Mouse (Mus musculus): ENCODE results near the gene Ovol3. TPM values are rescaled to one million over a fixed set of nuclear protein-coding genes. Genes with fewer than 3 reads are reported as not detected.
"Not testable (repeated sequence)": the region's sequence is repeated elsewhere in the genome, so short reads cannot be mapped to it uniquely, and the experiment has no call there.

Ovol3 gene
- polyA plus RNA-seq, 1 experiment from 2014 or later = not detected

GRCm38 (mm10) chr7:30220008-30220356, 15.5 kb downstream of the Ovol3 start:
- Histone ChIP-seq H3K9me3 (replicated peaks; ENCODE audit: control insufficient read depth, low read length) (no peaks in the 10 kb centered on the region), H3K4me2 (peak overlapping the region; percentile 96), H3K9ac (ENCODE audit: low read depth, low read length) (peak overlapping the region; percentile 72), H3K27ac (ENCODE audit: low read depth, low read length) (no peak overlapping the region), H3K4me1 (ENCODE audit: control insufficient read depth, insufficient read depth, low read length) (peaks cover 5% of the 10 kb centered on the region; the same call in 1 of the 2 replicates), H3K27me3 (ENCODE audit: control insufficient read depth, insufficient read depth, low read length) (no peaks in the 10 kb centered on the region), H3K36me3 (ENCODE audit: control insufficient read depth, insufficient read depth, low read length) (peaks cover 15% of the 10 kb centered on the region), H3K4me3 (ENCODE audit: low read depth, low read length) (peak overlapping the region; percentile 52)
- no peak for ATAC-seq (replicated peaks; ENCODE audit: insufficient number of reproducible peaks, low FRiP score, low TSS enrichment)
- WGBS (ENCODE audit: insufficient replicate concordance) = 22% methylated on average over 11 of the region's 11 CpGs

DNA sequence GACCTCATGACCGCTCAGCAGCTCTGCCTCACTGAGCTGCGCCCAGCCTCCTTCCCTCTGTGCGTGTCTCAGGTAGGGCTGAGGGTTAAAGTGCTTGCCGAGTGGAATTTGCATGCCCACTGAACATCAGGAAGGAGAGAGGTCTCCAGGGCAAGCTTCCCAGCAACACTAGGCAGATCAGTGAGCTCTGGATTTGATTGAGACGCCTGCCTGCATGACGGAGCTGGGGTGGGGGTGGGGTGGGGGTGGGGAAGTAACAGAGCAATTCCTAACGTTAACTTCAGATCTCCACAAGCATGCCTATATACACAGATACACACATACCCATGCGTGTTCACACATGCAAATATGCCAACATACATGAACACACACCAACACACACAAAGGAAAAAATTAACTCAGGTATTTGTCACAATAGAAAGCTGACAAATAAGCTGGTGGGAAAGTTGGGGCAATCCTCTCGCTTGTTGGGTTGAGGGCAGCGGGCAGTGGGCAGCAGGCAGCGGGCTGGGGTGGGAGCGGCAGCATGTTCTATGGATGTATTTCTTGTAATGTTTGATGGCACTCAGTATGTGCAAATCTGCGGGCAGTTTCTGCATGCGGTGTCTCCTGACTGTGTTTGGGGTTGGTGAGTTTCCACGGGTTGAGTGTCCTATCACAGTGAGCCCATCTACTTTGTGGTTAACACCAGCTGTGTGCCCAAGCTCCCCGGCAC, 16.1 kb downstream of the Ovol3 start:
- Histone ChIP-seq H3K4me1 (ENCODE audit: control insufficient read depth, insufficient read depth, low read length) (peaks cover 5% of the 10 kb centered on the region; the same call in 1 of the 2 replicates), H3K4me2 (peak overlapping the region; percentile 96), H3K27ac (ENCODE audit: low read depth, low read length) (peak overlapping the region; percentile 2; the same call in 1 of the 2 replicates), H3K36me3 (ENCODE audit: control insufficient read depth, insufficient read depth, low read length) (peaks cover 14% of the 10 kb centered on the region), H3K9me3 (replicated peaks; ENCODE audit: control insufficient read depth, low read length) (no peaks in the 10 kb centered on the region), H3K27me3 (ENCODE audit: control insufficient read depth, insufficient read depth, low read length) (no peaks in the 10 kb centered on the region), H3K4me3 (ENCODE audit: low read depth, low read length) (peak overlapping the region; percentile 52), H3K9ac (ENCODE audit: low read depth, low read length) (peak overlapping the region; percentile 72)
- ATAC-seq (replicated peaks; ENCODE audit: insufficient number of reproducible peaks, low FRiP score, low TSS enrichment) = peak; percentile 40; the same call in 1 of the 2 replicates
- WGBS (ENCODE audit: insufficient replicate concordance) = 6% methylated on average over 16 of the region's 16 CpGs

DNA sequence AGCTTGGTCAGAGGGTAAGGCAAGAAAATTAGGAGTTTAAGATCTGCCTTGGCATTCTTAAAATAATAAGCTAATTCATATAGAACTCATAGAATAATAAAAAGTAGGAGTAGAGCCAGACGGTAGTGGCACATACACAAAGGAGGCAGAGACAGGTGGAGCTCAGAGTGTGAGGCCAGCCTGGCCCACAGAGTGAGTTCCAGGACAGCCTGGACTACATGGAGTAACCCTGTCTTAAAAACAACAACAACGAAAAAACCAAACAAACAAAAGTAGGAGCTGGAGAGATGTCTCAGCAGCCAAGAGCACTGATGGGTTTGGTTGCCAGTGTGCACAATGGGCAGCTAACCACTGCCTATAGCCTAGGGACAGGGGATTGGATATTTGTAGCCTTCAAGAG, 18.2 kb downstream of the Ovol3 start:
- H3K9me3 ChIP-seq (replicated peaks; ENCODE audit: control insufficient read depth, low read length) = no peaks in the 10 kb centered on the region
- H3K27ac ChIP-seq (ENCODE audit: low read depth, low read length) = no peak overlapping the region
- peaks cover 5% of the 10 kb centered on the region; the same call in 1 of the 2 replicates for H3K4me1 ChIP-seq (ENCODE audit: control insufficient read depth, insufficient read depth, low read length)
- 64% methylated on average over 2 of the region's 2 CpGs for WGBS (ENCODE audit: insufficient replicate concordance)
- ATAC-seq (replicated peaks; ENCODE audit: insufficient number of reproducible peaks, low FRiP score, low TSS enrichment) = no peak
- no peak overlapping the region; the same call in 1 of the 2 replicates for H3K4me2 ChIP-seq
- H3K27me3 ChIP-seq (ENCODE audit: control insufficient read depth, insufficient read depth, low read length) = no peaks in the 10 kb centered on the region
- H3K4me3 ChIP-seq (ENCODE audit: low read depth, low read length) = no peak overlapping the region
- H3K9ac ChIP-seq (ENCODE audit: low read depth, low read length) = no peak overlapping the region
- H3K36me3 ChIP-seq (ENCODE audit: control insufficient read depth, insufficient read depth, low read length) = no peaks in the 10 kb centered on the region

- Histone ChIP-seq H3K9me3 (replicated peaks; ENCODE audit: control insufficient read depth, low read length) (no peaks in the 10 kb centered on the region), H3K36me3 (ENCODE audit: control insufficient read depth, insufficient read depth, low read length) (no peaks in the 10 kb centered on the region), H3K27ac (ENCODE audit: low read depth, low read length) (no peak overlapping the region), H3K27me3 (ENCODE audit: control insufficient read depth, insufficient read depth, low read length) (no peaks in the 10 kb centered on the region), H3K4me3 (ENCODE audit: low read depth, low read length) (peak overlapping the region; percentile 18; the same call in 1 of the 2 replicates), H3K9ac (ENCODE audit: low read depth, low read length) (0 out of 2 replicates have a peak overlapping the region, but pooled peaks have one; percentile 22), H3K4me1 (ENCODE audit: control insufficient read depth, insufficient read depth, low read length) (peaks cover 5% of the 10 kb centered on the region; the same call in 1 of the 2 replicates), H3K4me2 (peak overlapping the region; percentile 58)
- WGBS (ENCODE audit: insufficient replicate concordance) = 1% methylated on average over 16 of the region's 16 CpGs
- peak; percentile 66; the same call in 1 of the 2 replicates for ATAC-seq (replicated peaks; ENCODE audit: insufficient number of reproducible peaks, low FRiP score, low TSS enrichment)
Observed at GRCm38 (mm10) chr7:30216723-30217151, 18.8 kb downstream of the Ovol3 start.

- Histone ChIP-seq H3K27me3 (ENCODE audit: control insufficient read depth, insufficient read depth, low read length) (no peaks in the 10 kb centered on the region), H3K4me3 (ENCODE audit: low read depth, low read length) (no peak overlapping the region), H3K4me1 (ENCODE audit: control insufficient read depth, insufficient read depth, low read length) (peaks cover 5% of the 10 kb centered on the region; the same call in 1 of the 2 replicates), H3K9me3 (replicated peaks; ENCODE audit: control insufficient read depth, low read length) (no peaks in the 10 kb centered on the region), H3K27ac (ENCODE audit: low read depth, low read length) (no peak overlapping the region), H3K9ac (ENCODE audit: low read depth, low read length) (no peak overlapping the region), H3K36me3 (ENCODE audit: control insufficient read depth, insufficient read depth, low read length) (no peaks in the 10 kb centered on the region), H3K4me2 (no peak overlapping the region)
- 79% methylated on average over 3 of the region's 3 CpGs for WGBS (ENCODE audit: insufficient replicate concordance)
- ATAC-seq (replicated peaks; ENCODE audit: insufficient number of reproducible peaks, low FRiP score, low TSS enrichment) = no peak
Observed at GRCm38 (mm10) chr7:30215875-30216274, 19.6 kb downstream of the Ovol3 start.

GRCm38 (mm10) chr7:30213881-30214280, 21.6 kb downstream of the Ovol3 start:
- Histone ChIP-seq H3K9ac (ENCODE audit: low read depth, low read length) (no peak overlapping the region), H3K36me3 (ENCODE audit: control insufficient read depth, insufficient read depth, low read length) (no peaks in the 10 kb centered on the region), H3K27me3 (ENCODE audit: control insufficient read depth, insufficient read depth, low read length) (no peaks in the 10 kb centered on the region), H3K4me2 (no peak overlapping the region), H3K9me3 (replicated peaks; ENCODE audit: control insufficient read depth, low read length) (no peaks in the 10 kb centered on the region), H3K4me1 (ENCODE audit: control insufficient read depth, insufficient read depth, low read length) (no peaks in the 10 kb centered on the region), H3K4me3 (ENCODE audit: low read depth, low read length) (no peak overlapping the region), H3K27ac (ENCODE audit: low read depth, low read length) (no peak overlapping the region)
- 90% methylated on average over 3 of the region's 3 CpGs for WGBS (ENCODE audit: insufficient replicate concordance)
- no peak for ATAC-seq (replicated peaks; ENCODE audit: insufficient number of reproducible peaks, low FRiP score, low TSS enrichment)

DNA sequence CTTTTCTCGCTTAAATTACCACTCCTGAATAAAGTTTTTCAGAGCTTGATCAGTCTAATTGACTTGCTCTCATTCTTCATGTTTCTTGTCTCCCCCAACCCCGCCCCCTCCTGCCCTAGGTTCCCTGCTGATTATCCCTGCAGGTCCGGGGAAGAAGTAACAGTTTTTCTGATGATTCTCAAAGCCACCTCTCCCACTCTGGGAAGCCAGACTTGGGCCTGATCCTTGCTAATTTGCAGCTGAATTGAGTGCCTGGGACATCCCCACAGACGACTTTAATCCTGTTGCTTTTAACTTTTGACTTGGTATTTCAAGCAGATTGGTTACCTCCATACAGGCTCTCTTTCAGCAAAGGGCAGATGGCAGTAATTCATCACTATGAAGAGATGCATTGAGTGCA, 24.5 kb downstream of the Ovol3 start:
- Histone ChIP-seq H3K27ac (ENCODE audit: low read depth, low read length) (no peak overlapping the region), H3K36me3 (ENCODE audit: control insufficient read depth, insufficient read depth, low read length) (no peaks in the 10 kb centered on the region), H3K27me3 (ENCODE audit: control insufficient read depth, insufficient read depth, low read length) (no peaks in the 10 kb centered on the region), H3K4me1 (ENCODE audit: control insufficient read depth, insufficient read depth, low read length) (no peaks in the 10 kb centered on the region), H3K4me3 (ENCODE audit: low read depth, low read length) (no peak overlapping the region), H3K9me3 (replicated peaks; ENCODE audit: control insufficient read depth, low read length) (no peaks in the 10 kb centered on the region), H3K4me2 (no peak overlapping the region), H3K9ac (ENCODE audit: low read depth, low read length) (no peak overlapping the region)
- 27% methylated on average over 4 of the region's 4 CpGs for WGBS (ENCODE audit: insufficient replicate concordance)
- no peak for ATAC-seq (replicated peaks; ENCODE audit: insufficient number of reproducible peaks, low FRiP score, low TSS enrichment)

- H3K9me3 ChIP-seq (replicated peaks; ENCODE audit: control insufficient read depth, low read length); H3K9ac ChIP-seq (ENCODE audit: low read depth, low read length); H3K27ac ChIP-seq (ENCODE audit: low read depth, low read length); H3K4me1 ChIP-seq (ENCODE audit: control insufficient read depth, insufficient read depth, low read length); ATAC-seq (replicated peaks; ENCODE audit: insufficient number of reproducible peaks, low FRiP score, low TSS enrichment); H3K36me3 ChIP-seq (ENCODE audit: control insufficient read depth, insufficient read depth, low read length); H3K4me3 ChIP-seq (ENCODE audit: low read depth, low read length); H3K27me3 ChIP-seq (ENCODE audit: control insufficient read depth, insufficient read depth, low read length); H3K4me2 ChIP-seq: not testable (repeated sequence)
- WGBS (ENCODE audit: insufficient replicate concordance) = 53% methylated on average over 5 of the region's 5 CpGs
Observed at GRCm38 (mm10) chr7:30206364-30206763, 29.2 kb downstream of the Ovol3 start.

GRCm38 (mm10) chr7:30205383-30205782, 30.1 kb downstream of the Ovol3 start:
- H3K9ac ChIP-seq (ENCODE audit: low read depth, low read length) = no peak overlapping the region
- no peak overlapping the region for H3K4me2 ChIP-seq
- H3K9me3 ChIP-seq (replicated peaks; ENCODE audit: control insufficient read depth, low read length) = no peaks in the 10 kb centered on the region
- H3K27me3 ChIP-seq (ENCODE audit: control insufficient read depth, insufficient read depth, low read length) = no peaks in the 10 kb centered on the region
- 0 out of 2 replicates have a peak, but pooled peaks cover 3% of the 10 kb centered on the region for H3K4me1 ChIP-seq (ENCODE audit: control insufficient read depth, insufficient read depth, low read length)
- WGBS (ENCODE audit: insufficient replicate concordance) = 5% methylated on average over 2 of the region's 2 CpGs
- no peak overlapping the region for H3K4me3 ChIP-seq (ENCODE audit: low read depth, low read length)
- no peak for ATAC-seq (replicated peaks; ENCODE audit: insufficient number of reproducible peaks, low FRiP score, low TSS enrichment)
- no peaks in the 10 kb centered on the region for H3K36me3 ChIP-seq (ENCODE audit: control insufficient read depth, insufficient read depth, low read length)
- no peak overlapping the region for H3K27ac ChIP-seq (ENCODE audit: low read depth, low read length)
